8 mouse cellular contexts compared by ENCODE assay signal in genomic region chr10:91240856-91241610, GRCm38 (mm10). TPM values are rescaled to one million over a fixed set of nuclear protein-coding genes. Genes with fewer than 3 reads are reported as not detected.
A peak's percentile ranks its signal among the peaks of the same experiment; 100 is the strongest.
DNase-seq lines count a peak whose midpoint lies in the region; ATAC-seq and TF ChIP-seq lines count a peak whose summit lies in the region.

No protein-coding gene starts in this region.

- H3K4me1 ChIP-seq in forebrain, embryonic 15.5 days = peaks cover 10% of the 10 kb centered on the region
- peaks cover 21% of the 10 kb centered on the region; the same call in 1 of the 2 replicates for H3K4me1 ChIP-seq in forebrain, embryonic 12.5 days
- no peaks in the 10 kb centered on the region; the same call in 1 of the 2 replicates for H3K4me1 ChIP-seq in forebrain, postnatal 0 days (ENCODE audit: insufficient read depth)
- H3K4me1 ChIP-seq in hindbrain, embryonic 11.5 days (replicated peaks; ENCODE audit: control insufficient read depth, insufficient read depth, low read length) = no peaks in the 10 kb centered on the region
- H3K4me1 ChIP-seq in limb, embryonic 14.5 days (ENCODE audit: control insufficient read depth, insufficient read depth, low read length) = peaks cover 51% of the 10 kb centered on the region

- TF ChIP-seq POLR2A in limb, embryonic 14.5 days (IDR thresholded peaks at IDR 0.05; ENCODE audit: borderline replicate concordance, extremely low read depth, insufficient read depth, insufficient read length) = no peak

- no peaks in the 10 kb centered on the region for H3K27me3 ChIP-seq in forebrain, embryonic 15.5 days
- no peaks in the 10 kb centered on the region for H3K27me3 ChIP-seq in forebrain, embryonic 12.5 days
- no peaks in the 10 kb centered on the region for H3K27me3 ChIP-seq in forebrain, postnatal 0 days (ENCODE audit: insufficient read depth, low read length)
- H3K27me3 ChIP-seq in hindbrain, embryonic 11.5 days (ENCODE audit: control insufficient read depth, insufficient read depth, low read length) = no peaks in the 10 kb centered on the region
- H3K27me3 ChIP-seq in limb, embryonic 14.5 days (ENCODE audit: control insufficient read depth, insufficient read depth, low read length) = no peaks in the 10 kb centered on the region

- ATAC-seq in forebrain, embryonic 15.5 days (replicated peaks) = 0 out of 2 replicates have a peak, but pooled peaks have one; percentile 64
- ATAC-seq in forebrain, embryonic 12.5 days (ENCODE audit: low FRiP score) = no peak
- ATAC-seq in forebrain, postnatal 0 days = peak; percentile 43; the same call in 1 of the 2 replicates
- peak; percentile 40; the same call in 1 of the 2 replicates for ATAC-seq in hindbrain, embryonic 11.5 days (ENCODE audit: low FRiP score)
- peak; percentile 83 for ATAC-seq in limb, embryonic 14.5 days (ENCODE audit: low FRiP score, low read depth)
- ATAC-seq in frontal cortex, adult (ENCODE audit: low TSS enrichment) = no peak

- no peaks in the 10 kb centered on the region for H3K9me3 ChIP-seq in forebrain, embryonic 15.5 days
- no peaks in the 10 kb centered on the region for H3K9me3 ChIP-seq in forebrain, embryonic 12.5 days
- H3K9me3 ChIP-seq in forebrain, postnatal 0 days (ENCODE audit: low read length) = no peaks in the 10 kb centered on the region
- no peaks in the 10 kb centered on the region for H3K9me3 ChIP-seq in hindbrain, embryonic 11.5 days (ENCODE audit: control insufficient read depth, low read length)
- H3K9me3 ChIP-seq in limb, embryonic 14.5 days (ENCODE audit: control insufficient read depth, low read length) = no peaks in the 10 kb centered on the region

- 51% methylated on average over 10 of the region's 10 CpGs for WGBS in forebrain, embryonic 15.5 days
- 73% methylated on average over 10 of the region's 10 CpGs for WGBS in forebrain, embryonic 12.5 days
- WGBS in forebrain, postnatal 0 days = 35% methylated on average over 10 of the region's 10 CpGs
- WGBS in hindbrain, embryonic 11.5 days = 50% methylated on average over 10 of the region's 10 CpGs
- WGBS in limb, embryonic 14.5 days = 18% methylated on average over 10 of the region's 10 CpGs

- H3K4me2 ChIP-seq in forebrain, embryonic 15.5 days (replicated peaks) = no peak overlapping the region
- H3K4me2 ChIP-seq in forebrain, embryonic 12.5 days = no peak overlapping the region
- H3K4me2 ChIP-seq in forebrain, postnatal 0 days (ENCODE audit: low read depth) = peak overlapping the region; percentile 2; the same call in 1 of the 2 replicates
- no peak overlapping the region for H3K4me2 ChIP-seq in hindbrain, embryonic 11.5 days (replicated peaks; ENCODE audit: low read depth, low read length)
- peak overlapping the region; percentile 11 for H3K4me2 ChIP-seq in limb, embryonic 14.5 days (replicated peaks; ENCODE audit: low read depth, low read length, severe bottlenecking)

- 0 out of 2 replicates have a peak overlapping the region, but pooled peaks have one; percentile 31 for H3K27ac ChIP-seq in forebrain, embryonic 15.5 days (replicated peaks)
- H3K27ac ChIP-seq in forebrain, embryonic 12.5 days = no peak overlapping the region
- H3K27ac ChIP-seq in forebrain, postnatal 0 days (ENCODE audit: low read depth, low read length) = no peak overlapping the region
- no peak overlapping the region for H3K27ac ChIP-seq in hindbrain, embryonic 11.5 days (ENCODE audit: low read depth, low read length)
- peak overlapping the region; percentile 84 for H3K27ac ChIP-seq in limb, embryonic 14.5 days (replicated peaks; ENCODE audit: low read depth, low read length)

- no peaks in the 10 kb centered on the region for H3K36me3 ChIP-seq in forebrain, embryonic 15.5 days
- no peaks in the 10 kb centered on the region for H3K36me3 ChIP-seq in forebrain, embryonic 12.5 days (replicated peaks)
- no peaks in the 10 kb centered on the region for H3K36me3 ChIP-seq in forebrain, postnatal 0 days (ENCODE audit: insufficient read depth)
- no peaks in the 10 kb centered on the region for H3K36me3 ChIP-seq in hindbrain, embryonic 11.5 days (ENCODE audit: control insufficient read depth, insufficient read depth, low read length)
- H3K36me3 ChIP-seq in limb, embryonic 14.5 days (ENCODE audit: control insufficient read depth, insufficient read depth, low read length) = no peaks in the 10 kb centered on the region

- DNase-seq in forebrain, postnatal 0 days = peak; percentile 25
- DNase-seq in hindbrain, embryonic 11.5 days (ENCODE audit: low spot score) = peak; percentile 46
- DNase-seq in limb, embryonic 14.5 days (ENCODE audit: low spot score) = no peak
- peak; percentile 33 for DNase-seq in ovary, postnatal 14 days (ENCODE audit: low spot score)
- DNase-seq in layer of hippocampus, adult 11-12 months (ENCODE audit: low spot score) = no peak

- no peak for TF ChIP-seq CTCF in forebrain, postnatal 0 days (IDR thresholded peaks at IDR 0.05; ENCODE audit: low read depth)

- no peak overlapping the region for H3K4me3 ChIP-seq in forebrain, embryonic 15.5 days
- H3K4me3 ChIP-seq in forebrain, embryonic 12.5 days (replicated peaks) = no peak overlapping the region
- no peak overlapping the region for H3K4me3 ChIP-seq in forebrain, postnatal 0 days (ENCODE audit: low read depth, low read length)
- H3K4me3 ChIP-seq in hindbrain, embryonic 11.5 days (ENCODE audit: low read depth, low read length) = no peak overlapping the region
- no peak overlapping the region for H3K4me3 ChIP-seq in limb, embryonic 14.5 days (replicated peaks; ENCODE audit: low read length)

- H3K9ac ChIP-seq in forebrain, embryonic 15.5 days (replicated peaks) = no peak overlapping the region
- no peak overlapping the region for H3K9ac ChIP-seq in forebrain, embryonic 12.5 days
- no peak overlapping the region for H3K9ac ChIP-seq in forebrain, postnatal 0 days
- no peak overlapping the region for H3K9ac ChIP-seq in hindbrain, embryonic 11.5 days (ENCODE audit: low read depth, low read length)
- no peak overlapping the region for H3K9ac ChIP-seq in limb, embryonic 14.5 days (ENCODE audit: low read depth, low read length, severe bottlenecking)

RNA-seq across cellular contexts. Expression of gene Tmpo, which starts 59.9 kb away (rescaled TPM):
- polyA plus RNA-seq in forebrain, embryonic 15.5 days (2015; fragmentation: Nextera tagmentation; extraction: Ambion mirVana) = 191 and 194 TPM in 2 replicates
- polyA plus RNA-seq in forebrain, embryonic 12.5 days (2016; fragmentation: Nextera tagmentation; extraction: Ambion mirVana) = 426 and 438 TPM in 2 replicates
- total RNA-seq in forebrain, postnatal 0 days (2014; rRNA removed) = 126 and 149 TPM in 2 replicates
- polyA plus RNA-seq in forebrain, postnatal 0 days (2015; fragmentation: Nextera tagmentation; extraction: Ambion mirVana) = 61.3 and 62.8 TPM in 2 replicates
- 312 and 320 TPM in 2 replicates for polyA plus RNA-seq in hindbrain, embryonic 11.5 days (2014; fragmentation: Nextera tagmentation; extraction: Ambion mirVana)
- 285 and 340 TPM in 2 replicates for polyA plus RNA-seq in limb, embryonic 14.5 days (2012; rRNA removed)
- polyA plus RNA-seq in limb, embryonic 14.5 days (2014; fragmentation: Nextera tagmentation; extraction: Ambion mirVana) = 239 and 276 TPM in 2 replicates

Comparison
In these comparisons a context has a peak if more than half of its experiments do, and no peak if none do; other contexts are left out.
1. ATAC-seq: peak in forebrain, embryonic 15.5 days (single experiment), forebrain, postnatal 0 days (single experiment), hindbrain, embryonic 11.5 days (single experiment) and limb, embryonic 14.5 days (single experiment); none in forebrain, embryonic 12.5 days (single experiment) and frontal cortex, adult (single experiment).
2. H3K27ac ChIP-seq: peak in forebrain, embryonic 15.5 days (single experiment) and limb, embryonic 14.5 days (single experiment); none in forebrain, embryonic 12.5 days (single experiment), forebrain, postnatal 0 days (single experiment) and hindbrain, embryonic 11.5 days (single experiment).
3. H3K4me2 ChIP-seq: peak in forebrain, postnatal 0 days (single experiment) and limb, embryonic 14.5 days (single experiment); none in forebrain, embryonic 15.5 days (single experiment), forebrain, embryonic 12.5 days (single experiment) and hindbrain, embryonic 11.5 days (single experiment).
4. DNase-seq: peak in forebrain, postnatal 0 days (single experiment), hindbrain, embryonic 11.5 days (single experiment) and ovary, postnatal 14 days (single experiment); none in limb, embryonic 14.5 days (single experiment) and layer of hippocampus, adult 11-12 months (single experiment).